Mouse (Mus musculus) G1E (cell line): Measurements from ENCODE around the gene Lrrtm4.

Experiments used
- CTCF ChIP-seq: IDR thresholded peaks from 2 replicates; pipeline ENCODE4 v1.5.1; 2012; ENCODE audit warnings: low read depth, low read length, inconsistent platforms, mixed read lengths
- GATA1 ChIP-seq: IDR thresholded peaks from 2 replicates; pipeline ENCODE4 v1.6.1; 2012; ENCODE audit warnings: borderline replicate concordance, low read length, inconsistent platforms, mixed read lengths
- POLR2AphosphoS5 ChIP-seq: IDR thresholded peaks from 2 replicates; pipeline ENCODE4 v1.6.1; 2012; ENCODE audit warnings: low read depth, low read length, inconsistent platforms; ENCODE audit not compliant: insufficient replicate concordance
- TAL1 ChIP-seq: conservative IDR thresholded peaks from 2 replicates; pipeline ENCODE4 v1.6.1; 2012; ENCODE audit warnings: low read depth, low read length, inconsistent platforms, mixed read lengths

DNA sequence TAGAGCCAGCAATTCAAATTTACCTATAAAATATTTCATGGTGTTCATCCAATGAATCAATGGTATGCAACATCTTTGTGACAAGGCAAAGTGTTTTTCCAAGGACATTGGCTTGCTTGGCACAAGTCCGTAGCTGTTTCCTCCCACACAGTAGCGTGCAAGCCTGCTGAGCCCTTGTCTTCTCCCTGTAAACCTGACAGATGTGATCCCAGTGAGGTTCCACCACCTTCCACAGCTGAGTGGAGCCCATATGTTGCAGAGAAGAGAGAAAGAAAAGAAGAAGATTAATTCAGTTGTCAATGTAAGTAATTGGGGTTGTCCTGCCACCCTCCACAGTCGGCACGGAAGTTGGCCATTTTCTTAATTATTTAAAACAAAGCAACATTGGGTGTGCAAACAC, 645.4 kb downstream of the Lrrtm4 start:
- TF ChIP-seq CTCF (no peak), GATA1 (no peak), TAL1 (no peak), POLR2AphosphoS5 (no peak)
